Mouse (Mus musculus): Measurements from ENCODE around the gene Crtc3. TPM values are rescaled to one million over a fixed set of nuclear protein-coding genes. Genes with fewer than 3 reads are reported as not detected.

Crtc3 gene
- 5.1 TPM for polyA plus RNA-seq (2014; fragmentation: Illumina TruSeq; extraction: RNeasy Lipid Tissue Mini Kit (QIAGEN cat#74804); ENCODE audit: low read depth, low replicate concordance)

GRCm38 (mm10) chr7:80688556-80689220 lies at the start of gene Crtc3:
Gene Crtc3, minus strand, starts transcription at chr7:80688877.

Other genes with a start within 250 kb of the Crtc3 start
- gene Blm, start 153.8 kb downstream of the Crtc3 start, polyA plus RNA-seq (2014; fragmentation: Illumina TruSeq; extraction: RNeasy Lipid Tissue Mini Kit (QIAGEN cat#74804); ENCODE audit: low read depth, low replicate concordance) = 17.5 TPM
- gene Iqgap1, start 137.1 kb upstream of the Crtc3 start, polyA plus RNA-seq (2014; fragmentation: Illumina TruSeq; extraction: RNeasy Lipid Tissue Mini Kit (QIAGEN cat#74804); ENCODE audit: low read depth, low replicate concordance) = 51.0 TPM
- 1.1 TPM for gene Zscan2, start 172.0 kb upstream of the Crtc3 start, polyA plus RNA-seq (2014; fragmentation: Illumina TruSeq; extraction: RNeasy Lipid Tissue Mini Kit (QIAGEN cat#74804); ENCODE audit: low read depth, low replicate concordance)
- 25.0 TPM for gene Wdr73, start 212.4 kb upstream of the Crtc3 start, polyA plus RNA-seq (2014; fragmentation: Illumina TruSeq; extraction: RNeasy Lipid Tissue Mini Kit (QIAGEN cat#74804); ENCODE audit: low read depth, low replicate concordance)
- gene Nmb, start 216.2 kb upstream of the Crtc3 start, polyA plus RNA-seq (2014; fragmentation: Illumina TruSeq; extraction: RNeasy Lipid Tissue Mini Kit (QIAGEN cat#74804); ENCODE audit: low read depth, low replicate concordance) = not detected